Mouse (Mus musculus) C2C12 (cell line): ENCODE data around the gene Bid.

Experiments
- CTCF ChIP-seq: IDR thresholded peaks from one replicate; pipeline ENCODE4 v1.5.1; 2011; ENCODE audit not compliant: control insufficient read depth, insufficient read depth, insufficient read length
- MYOD1 ChIP-seq: IDR thresholded peaks from one replicate; pipeline ENCODE4 v1.6.1; 2011; ENCODE audit warnings: low read depth; ENCODE audit not compliant: control insufficient read depth, insufficient read length
- MYOG ChIP-seq: IDR thresholded peaks from one replicate; pipeline ENCODE4 v1.6.1; 2011; ENCODE audit not compliant: control insufficient read depth, insufficient read length; ENCODE audit errors: extremely low read depth
- USF1 ChIP-seq: IDR thresholded peaks from one replicate; pipeline ENCODE4 v1.6.1; 2011; ENCODE audit warnings: low read depth, mild to moderate bottlenecking, control low read depth, moderate library complexity

DNA sequence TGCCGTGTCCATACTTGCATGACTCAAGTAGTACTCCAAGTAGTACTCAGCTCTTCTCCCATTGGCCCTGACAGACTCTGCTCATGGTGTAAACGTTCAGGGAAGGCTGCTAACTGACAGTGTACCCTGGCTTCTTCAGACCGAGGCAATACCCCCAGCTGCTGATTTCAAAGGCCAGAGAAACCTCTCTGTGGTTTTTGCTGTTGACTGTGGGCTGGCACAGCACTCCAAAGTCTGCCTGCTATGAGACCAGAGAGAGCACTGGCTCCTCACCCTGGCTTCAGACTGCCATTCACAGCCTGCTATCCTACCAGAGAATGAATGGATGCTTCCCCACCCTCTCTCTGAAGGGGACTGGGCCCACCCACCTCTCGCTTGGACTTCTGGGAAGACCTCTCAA lies 40.7 kb upstream of the Bid start:
- no peak for TF ChIP-seq CTCF
- TF ChIP-seq MYOD1: peak; percentile 3
- TF ChIP-seq USF1: no peak
- TF ChIP-seq MYOG: no peak
